Mouse (Mus musculus) monocyte, adult 2 months (primary cell): ENCODE results near the gene Dock8.

Experiments used
- DNase-seq, 2 experiments: peaks; one replicate each; pipeline ENCODE4 v3.0.0; 2022; ENCODE audit warnings: low spot score in 2 of 2, low read depth in 1 of 2

Dock8 gene

GRCm38 (mm10) chr19:25246062-25246461 is 246.7 kb downstream of the Dock8 start:
- no peak for DNase-seq

GRCm38 (mm10) chr19:25247858-25248552 is 248.7 kb downstream of the Dock8 start:
- no peak for DNase-seq

- DNase-seq: no peak
These were observed 249.9 kb downstream of the Dock8 start for GRCm38 (mm10) chr19:25249230-25249629.

GRCm38 (mm10) chr19:25251610-25252140 is 252.3 kb downstream of the Dock8 start:
- no peak for DNase-seq
